ENCODE assay signal across 8 mouse cellular contexts in genomic region chr13:32337735-32338512, GRCm38 (mm10). TPM values are rescaled to one million over a fixed set of nuclear protein-coding genes. Genes with fewer than 3 reads are reported as not detected.
DNase-seq lines count a peak whose midpoint lies in the region; ATAC-seq lines count a peak whose summit lies in the region.

No protein-coding gene starts in this region.

- H3K27me3 ChIP-seq in lung, embryonic 16.5 days (ENCODE audit: control insufficient read depth, insufficient read depth, low read depth, low read length): no peaks in the 10 kb centered on the region
- H3K27me3 ChIP-seq in hindbrain, embryonic 12.5 days: no peaks in the 10 kb centered on the region
- no peaks in the 10 kb centered on the region for H3K27me3 ChIP-seq in midbrain, embryonic 12.5 days

- peaks cover 6% of the 10 kb centered on the region; the same call in 1 of the 2 replicates for H3K4me1 ChIP-seq in lung, embryonic 16.5 days (replicated peaks; ENCODE audit: control insufficient read depth, insufficient read depth, low read length)
- peaks cover 9% of the 10 kb centered on the region for H3K4me1 ChIP-seq in hindbrain, embryonic 12.5 days
- H3K4me1 ChIP-seq in midbrain, embryonic 12.5 days: peaks cover 10% of the 10 kb centered on the region; the same call in 1 of the 2 replicates

- 4% methylated on average over 29 of the region's 32 CpGs for WGBS in lung, embryonic 16.5 days
- 5% methylated on average over 32 of the region's 32 CpGs for WGBS in hindbrain, embryonic 12.5 days
- 4% methylated on average over 32 of the region's 32 CpGs for WGBS in midbrain, embryonic 12.5 days

- DNase-seq in lung, postnatal 10 days: no peak
- DNase-seq in c-Kit-positive CD71-negative TER-119-negative erythroid progenitor cells, embryonic 14.5 days (ENCODE audit: low read depth): peak; percentile 16
- no peak for DNase-seq in right cerebral cortex, adult 2 months (ENCODE audit: low spot score in 2 of 2)
- no peak for DNase-seq in left cerebral cortex, adult 11 months (ENCODE audit: low spot score)
- no peak for DNase-seq in adrenal gland, adult (ENCODE audit: inconsistent age in 2 of 2, low spot score in 1 of 2)

- H3K9me3 ChIP-seq in lung, embryonic 16.5 days (ENCODE audit: control insufficient read depth, low read length): no peaks in the 10 kb centered on the region
- H3K9me3 ChIP-seq in hindbrain, embryonic 12.5 days (replicated peaks): no peaks in the 10 kb centered on the region
- no peaks in the 10 kb centered on the region for H3K9me3 ChIP-seq in midbrain, embryonic 12.5 days

- no peaks in the 10 kb centered on the region for H3K36me3 ChIP-seq in lung, embryonic 16.5 days (ENCODE audit: control insufficient read depth, insufficient read depth, low read length)
- no peaks in the 10 kb centered on the region for H3K36me3 ChIP-seq in hindbrain, embryonic 12.5 days
- no peaks in the 10 kb centered on the region for H3K36me3 ChIP-seq in midbrain, embryonic 12.5 days

- peak overlapping the region; percentile 98 for H3K4me2 ChIP-seq in lung, embryonic 16.5 days (ENCODE audit: low read depth, low read length)
- H3K4me2 ChIP-seq in hindbrain, embryonic 12.5 days (replicated peaks): peak overlapping the region; percentile 82
- peak overlapping the region; percentile 93 for H3K4me2 ChIP-seq in midbrain, embryonic 12.5 days (replicated peaks)

- H3K4me3 ChIP-seq in lung, embryonic 16.5 days (ENCODE audit: low read length): peak overlapping the region; percentile 85
- H3K4me3 ChIP-seq in hindbrain, embryonic 12.5 days: peak overlapping the region; percentile 60
- peak overlapping the region; percentile 76 for H3K4me3 ChIP-seq in midbrain, embryonic 12.5 days

- ATAC-seq in lung, embryonic 16.5 days (ENCODE audit: low read depth): peak; percentile 68
- 0 out of 2 replicates have a peak, but pooled peaks have one; percentile 2 for ATAC-seq in hindbrain, embryonic 12.5 days (ENCODE audit: low FRiP score)
- ATAC-seq in midbrain, embryonic 12.5 days (ENCODE audit: low FRiP score, low read depth): peak; percentile 1; the same call in 1 of the 2 replicates

- peak overlapping the region; percentile 86 for H3K9ac ChIP-seq in lung, embryonic 16.5 days (ENCODE audit: low read length)
- peak overlapping the region; percentile 70 for H3K9ac ChIP-seq in hindbrain, embryonic 12.5 days
- H3K9ac ChIP-seq in midbrain, embryonic 12.5 days (replicated peaks): peak overlapping the region; percentile 83

- H3K27ac ChIP-seq in lung, embryonic 16.5 days (ENCODE audit: low read length): no peak overlapping the region; the same call in 1 of the 2 replicates
- 0 out of 2 replicates have a peak overlapping the region, but pooled peaks have one; percentile 49 for H3K27ac ChIP-seq in hindbrain, embryonic 12.5 days
- H3K27ac ChIP-seq in midbrain, embryonic 12.5 days (replicated peaks): no peak overlapping the region; the same call in 1 of the 2 replicates

RNA-seq across cellular contexts. Expression of gene Gmds, which starts 0.6 kb away (rescaled TPM):
- polyA plus RNA-seq in lung, embryonic 16.5 days (2015; fragmentation: Nextera tagmentation; extraction: Ambion mirVana): 20.8 and 21.3 TPM in 2 replicates
- polyA plus RNA-seq in hindbrain, embryonic 12.5 days (2016; fragmentation: Nextera tagmentation; extraction: Ambion mirVana): 34.4 and 36.1 TPM in 2 replicates
- polyA plus RNA-seq in midbrain, embryonic 12.5 days (2016; fragmentation: Nextera tagmentation; extraction: Ambion mirVana): 32.4 and 35.1 TPM in 2 replicates

Comparison
In these comparisons a context has a peak if more than half of its experiments do, and no peak if none do; other contexts are left out.
1. ATAC-seq: peak in every context shown above with its lines; median percentile 68 in lung, embryonic 16.5 days; 2 in hindbrain, embryonic 12.5 days; 1 in midbrain, embryonic 12.5 days.